Mouse (Mus musculus): ENCODE data around the gene Nab2. TPM values are rescaled to one million over a fixed set of nuclear protein-coding genes. Genes with fewer than 3 reads are reported as not detected.

Gene Nab2
- 10 to 100 TPM; 28.5 to 32.1 TPM for total RNA-seq (2021)

- peak in 1 of 2 experiments; percentile 90 for DNase-seq (ENCODE audit: extremely low spot score in 1 of 2, low spot score in 2 of 2)
- intact Hi-C loops (cut with DNase I), result no loop called here
These were observed at the start of gene Nab2 for GRCm38 (mm10) chr10:127668093-127669050. Nab2 (minus strand) TSS chr10:127668568.

DNA sequence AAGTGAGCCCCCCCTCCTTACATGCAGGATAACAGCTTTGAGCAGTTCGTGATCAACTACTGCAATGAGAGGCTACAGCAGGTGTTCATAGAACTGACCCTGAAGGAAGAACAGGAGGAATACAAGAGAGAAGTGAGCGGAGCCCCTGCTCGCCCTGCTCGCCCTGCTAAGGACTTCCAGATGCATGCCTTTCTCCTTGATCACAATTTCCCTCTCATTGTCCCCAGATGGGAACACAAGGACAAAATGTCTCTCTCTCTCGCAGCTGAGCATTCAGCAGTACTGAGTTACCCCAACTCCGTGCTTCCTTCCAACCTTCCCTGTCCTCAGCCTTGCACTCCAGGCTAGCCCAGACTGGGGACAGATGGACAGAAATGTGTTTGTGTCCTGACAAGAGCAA is 44.4 kb upstream of the Nab2 start:
- intact Hi-C loops (cut with DNase I), result no loop called here
- no peak for DNase-seq (ENCODE audit: extremely low spot score in 1 of 2, low spot score in 2 of 2)

- intact Hi-C loops (cut with DNase I), result no loop called here
- DNase-seq (ENCODE audit: extremely low spot score in 1 of 2, low spot score in 2 of 2), result no peak
These were observed 42.0 kb upstream of the Nab2 start for GRCm38 (mm10) chr10:127710331-127710730.

- intact Hi-C loops (cut with DNase I), result no loop called here
- no peak for DNase-seq (ENCODE audit: extremely low spot score in 1 of 2, low spot score in 2 of 2)
These were observed 40.5 kb upstream of the Nab2 start for GRCm38 (mm10) chr10:127708850-127709370.

- no peak for DNase-seq (ENCODE audit: extremely low spot score in 1 of 2, low spot score in 2 of 2)
- intact Hi-C loops (cut with DNase I), result no loop called here
These were observed 39.4 kb upstream of the Nab2 start for GRCm38 (mm10) chr10:127707721-127708120.

GRCm38 (mm10) chr10:127705783-127706182 is 37.4 kb upstream of the Nab2 start:
- intact Hi-C loops (cut with DNase I), result no loop called here
- no peak for DNase-seq (ENCODE audit: extremely low spot score in 1 of 2, low spot score in 2 of 2)

DNA sequence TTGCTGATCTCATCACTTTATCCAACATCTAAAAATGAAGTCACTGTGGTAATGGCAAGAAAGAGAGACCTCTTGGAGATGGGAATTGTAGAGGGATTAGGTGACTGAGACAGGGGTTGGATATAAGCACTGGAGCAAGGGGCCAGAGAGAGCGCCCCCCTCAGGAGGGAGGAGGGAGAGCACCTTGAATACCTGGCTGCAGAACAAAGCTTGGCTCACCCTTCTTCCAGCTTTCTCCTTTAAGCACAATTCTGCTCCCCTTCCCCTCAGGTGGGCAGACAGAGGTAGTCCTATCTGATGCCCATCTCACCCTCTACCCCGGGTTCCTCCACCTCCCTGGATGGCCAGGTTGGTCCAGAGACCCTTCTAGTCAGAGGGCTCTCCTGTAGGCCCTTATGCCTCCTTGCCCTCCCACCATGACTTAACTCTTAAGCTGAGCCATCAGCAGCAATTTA is 36.4 kb upstream of the Nab2 start, which contains the start of gene Myo1a:
Myo1a (plus strand) TSS at position 405 of the 455 bp plus-strand sequence.
- DNase-seq (ENCODE audit: extremely low spot score in 1 of 2, low spot score in 2 of 2), result no peak
- intact Hi-C loops (cut with DNase I), result no loop called here

GRCm38 (mm10) chr10:127704293-127704692 is 35.9 kb upstream of the Nab2 start:
- DNase-seq (ENCODE audit: extremely low spot score in 1 of 2, low spot score in 2 of 2), result no peak
- intact Hi-C loops (cut with DNase I), result no loop called here

DNA sequence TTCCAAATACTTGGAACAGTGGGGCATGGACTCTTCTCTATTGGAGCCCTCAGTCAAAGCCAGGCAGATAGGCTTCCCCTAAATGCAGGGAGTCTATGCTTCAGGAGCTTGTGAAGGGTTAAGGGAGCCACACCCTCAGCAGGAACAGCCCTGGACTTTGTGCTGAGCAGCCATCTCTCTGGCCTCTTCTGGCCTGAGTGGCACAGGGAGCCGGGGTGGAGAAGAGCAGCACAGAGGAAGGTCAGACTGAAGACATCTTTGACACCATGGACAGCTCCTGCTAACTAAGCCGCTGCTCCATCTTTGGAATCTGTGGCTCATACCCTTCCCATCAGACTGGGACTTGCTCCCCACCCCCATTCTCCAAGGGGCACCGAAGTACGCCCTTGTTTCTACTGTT is 34.9 kb upstream of the Nab2 start:
- no peak for DNase-seq (ENCODE audit: extremely low spot score in 1 of 2, low spot score in 2 of 2)
- intact Hi-C loops (cut with DNase I), result no loop called here

GRCm38 (mm10) chr10:127698966-127699365 is 30.6 kb upstream of the Nab2 start:
- intact Hi-C loops (cut with DNase I), result loop anchor here (5.0 kb wide), 1 partner anchor 33 kb away; no protein-coding TSS in a partner anchor
- DNase-seq (ENCODE audit: extremely low spot score in 1 of 2, low spot score in 2 of 2), result no peak

DNA sequence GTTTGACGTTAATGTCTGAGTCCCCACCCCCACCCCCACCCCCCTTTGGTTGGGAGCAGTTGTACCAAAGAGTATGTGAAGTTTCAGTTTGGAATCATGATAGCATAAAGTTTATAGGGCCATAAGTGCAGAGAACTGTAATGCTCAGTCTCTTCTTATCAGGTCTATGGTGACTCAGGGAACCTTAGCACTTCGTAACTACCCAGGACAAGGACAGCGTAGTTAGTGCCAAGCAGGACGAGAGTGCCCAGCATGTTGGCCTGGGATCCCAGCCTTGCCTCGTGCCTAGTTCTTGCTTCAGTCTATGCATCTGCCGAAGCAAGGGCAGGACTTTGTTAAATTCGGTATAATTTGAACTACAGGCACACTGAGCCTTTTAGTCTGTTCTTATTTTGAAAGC is 27.4 kb upstream of the Nab2 start:
- no peak for DNase-seq (ENCODE audit: extremely low spot score in 1 of 2, low spot score in 2 of 2)
- intact Hi-C loops (cut with DNase I), result loop anchor here (5.0 kb wide), 1 partner anchor 37 kb away; no protein-coding TSS in a partner anchor

- no peak for DNase-seq (ENCODE audit: extremely low spot score in 1 of 2, low spot score in 2 of 2)
- intact Hi-C loops (cut with DNase I), result loop anchor here (5.0 kb wide), 1 partner anchor 38 kb away; no protein-coding TSS in a partner anchor
These were observed 26.3 kb upstream of the Nab2 start for GRCm38 (mm10) chr10:127694636-127695035.

DNA sequence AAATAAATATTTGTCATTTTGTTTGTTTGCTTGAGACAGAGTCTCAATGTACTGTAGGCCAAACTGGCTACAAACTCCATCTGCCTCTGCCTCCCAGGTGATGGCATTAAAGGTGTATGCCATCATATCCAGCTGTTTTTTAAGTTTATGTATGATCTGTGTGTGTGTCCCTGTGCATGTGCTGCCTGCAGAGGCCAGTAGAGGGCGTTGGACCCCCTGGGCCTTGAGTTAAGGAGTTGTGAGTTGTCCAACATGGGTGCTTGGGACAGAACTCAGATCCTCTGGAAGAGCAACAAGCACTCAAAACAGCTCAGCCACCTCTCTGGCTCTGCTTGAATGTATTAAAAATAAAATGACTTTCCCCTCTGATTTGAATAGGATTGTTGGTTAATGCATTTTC is 22.7 kb upstream of the Nab2 start:
- DNase-seq (ENCODE audit: extremely low spot score in 1 of 2, low spot score in 2 of 2), result no peak
- intact Hi-C loops (cut with DNase I), result no loop called here

- no peak for DNase-seq (ENCODE audit: extremely low spot score in 1 of 2, low spot score in 2 of 2)
- intact Hi-C loops (cut with DNase I), result loop anchor here (10.0 kb wide), 1 partner anchor 322 kb away; the partner anchor contains the start of gene Hsd17b6
These were observed 14.5 kb upstream of the Nab2 start for GRCm38 (mm10) chr10:127682886-127683285.

- intact Hi-C loops (cut with DNase I), result loop anchor here (2.0 to 10.0 kb wide), 4 partner anchors 38 to 325 kb away; partner anchors contain the start of genes Hsd17b6 and Stat6
These were observed 11.5 kb upstream of the Nab2 start for GRCm38 (mm10) chr10:127679881-127680280.

GRCm38 (mm10) chr10:127679208-127679607 is 10.8 kb upstream of the Nab2 start:
- no peak for DNase-seq (ENCODE audit: extremely low spot score in 1 of 2, low spot score in 2 of 2)

More at GRCm38 (mm10) chr10:127679881-127680280, 11.5 kb upstream of the Nab2 start:
- no peak for DNase-seq (ENCODE audit: extremely low spot score in 1 of 2, low spot score in 2 of 2)

DNA sequence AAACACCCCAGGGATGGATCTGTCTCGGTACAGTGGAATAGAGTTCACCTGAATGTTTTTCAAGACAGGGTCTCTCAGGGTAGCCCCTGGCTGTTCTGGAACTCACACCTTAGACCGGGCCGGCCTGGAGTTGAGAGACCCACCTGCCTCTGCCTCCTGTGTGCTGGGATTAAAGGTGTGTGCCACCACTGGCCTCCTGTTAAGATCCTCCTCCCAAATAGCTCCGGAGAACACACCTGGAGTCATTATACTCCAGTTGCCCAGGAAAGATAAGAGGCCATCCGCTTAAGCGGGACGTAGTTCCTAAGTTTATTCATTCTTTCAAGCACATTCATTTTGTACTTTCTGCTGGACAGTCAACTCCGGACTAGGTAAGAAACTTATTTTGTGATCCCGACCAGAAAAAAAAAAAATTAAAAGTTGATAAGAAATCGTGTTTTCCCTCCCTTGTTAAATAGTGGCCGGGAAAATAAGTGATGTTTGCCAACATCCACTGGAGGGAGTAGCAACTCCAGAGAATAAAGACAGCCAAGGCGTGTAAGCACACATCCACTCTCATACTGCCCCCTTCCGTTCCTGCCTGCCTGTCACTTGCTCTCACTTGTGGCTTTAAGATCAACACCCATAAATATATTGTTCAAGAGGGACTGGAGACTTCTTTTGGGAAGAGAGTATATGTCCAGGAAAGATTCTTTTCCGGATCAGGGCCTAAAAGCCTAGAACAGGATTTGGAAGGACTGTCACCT is 9.4 kb upstream of the Nab2 start:
- intact Hi-C loops (cut with DNase I), result loop anchor here (2.0 to 5.0 kb wide), 3 partner anchors 35 to 260 kb away; partner anchors contain the start of gene Stat6
- peak in 1 of 2 experiments; percentile 78 for DNase-seq (ENCODE audit: extremely low spot score in 1 of 2, low spot score in 2 of 2)

More at GRCm38 (mm10) chr10:127679208-127679607, 10.8 kb upstream of the Nab2 start:
- intact Hi-C loops (cut with DNase I), result loop anchor here (2.0 to 5.0 kb wide), 3 partner anchors 37 to 258 kb away; partner anchors contain the start of gene Stat6

GRCm38 (mm10) chr10:127676691-127677548 is 8.6 kb upstream of the Nab2 start:
- intact Hi-C loops (cut with DNase I), result loop anchor here (5.0 kb wide), 2 partner anchors 35 to 260 kb away; partner anchors contain the start of gene Stat6
- peak; percentile 94 to 95 for DNase-seq (ENCODE audit: extremely low spot score in 1 of 2, low spot score in 2 of 2)

Measured in left cerebral cortex, postnatal 10 days (tissue).